Mouse (Mus musculus): ENCODE results near the gene Hoxc11. TPM values are rescaled to one million over a fixed set of nuclear protein-coding genes. Genes with fewer than 3 reads are reported as not detected.

The Hoxc11 gene
- total and polyA plus RNA-seq, 3 experiments = not detected

GRCm38 (mm10) chr15:102965892-102966775 lies 11.9 kb downstream of the Hoxc11 start (continued):
- TF ChIP-seq USF1 (IDR thresholded peaks at IDR 0.05; ENCODE audit: low read depth, low read length) = peak; percentile 95
- TF ChIP-seq TAL1 (IDR thresholded peaks at IDR 0.05; ENCODE audit: low read length) = no peak
- peak; percentile 90 for TF ChIP-seq ZC3H11A (IDR thresholded peaks at IDR 0.05; ENCODE audit: low read depth, low read length)
- TF ChIP-seq MAX (IDR thresholded peaks at IDR 0.05; ENCODE audit: low read length) = peak; percentile 80
- TF ChIP-seq CTCF (IDR thresholded peaks at IDR 0.05 in 2 of 3, conservative IDR thresholded peaks at IDR 0.05 in 1 of 3; ENCODE audit: control insufficient read depth in 1 of 3, insufficient read depth in 1 of 3, low read depth in 2 of 3, low read length in 3 of 3, poor library complexity in 1 of 3, severe bottlenecking in 1 of 3) = peak; percentile 94 to 100 (median 100)

GRCm38 (mm10) chr15:102966776-102967311 lies 12.6 kb downstream of the Hoxc11 start, which contains the start of gene Hoxc10:
TSS of gene Hoxc10 (plus strand) at chr15:102966796.
- peaks cover 12 to 19% of the 10 kb centered on the region in 2 experiments for H3K4me1 ChIP-seq (ENCODE audit: control insufficient read depth in 1 of 2, insufficient read depth in 2 of 2, low read length in 2 of 2)
- H3K4me3 ChIP-seq (ENCODE audit: control insufficient read depth in 1 of 2, insufficient read depth in 1 of 2, low read depth in 2 of 2, low read length in 2 of 2) = peak within 1 kb of the TSS; percentile 84 to 97
- peaks cover 8 to 15% of the 10 kb centered on the region in 2 experiments for H3K27me3 ChIP-seq (ENCODE audit: control insufficient read depth in 1 of 2, insufficient read depth in 2 of 2, low read length in 2 of 2)
- H3K27ac ChIP-seq (ENCODE audit: control insufficient read depth, low read depth, low read length) = peak within 1 kb of the TSS; percentile 82
- H3K36me3 ChIP-seq (ENCODE audit: control insufficient read depth in 1 of 2, insufficient read depth in 2 of 2, low read length in 2 of 2) = peaks cover 0 to 18% of the 10 kb centered on the region in 2 experiments; a peak in 2 of 4 replicates
- peak within 1 kb of the TSS; percentile 93 for H3K9ac ChIP-seq (ENCODE audit: control insufficient read depth, low read depth, low read length, poor library complexity, severe bottlenecking)
- peaks cover 31% of the 10 kb centered on the region for H3K79me2 ChIP-seq (ENCODE audit: control insufficient read depth, insufficient read depth, low read length, poor library complexity)
- no peaks in the 10 kb centered on the region for H3K9me3 ChIP-seq (replicated peaks; ENCODE audit: insufficient read depth, low read length)
- peak; percentile 87 for DNase-seq (ENCODE audit: low read depth, low spot score)
- TF ChIP-seq CHD2 (IDR thresholded peaks at IDR 0.05; ENCODE audit: low read length) (no peak), POLR2A (IDR thresholded peaks at IDR 0.05; ENCODE audit: control insufficient read depth in 1 of 2, insufficient read depth in 1 of 2, low read depth in 1 of 2, low read length in 2 of 2, poor library complexity in 1 of 2) (peak in 1 of 2 experiments; percentile 52; a peak in 1 of 4 replicates), GATA1 (IDR thresholded peaks at IDR 0.05; ENCODE audit: low read depth, low read length) (no peak), MYC (IDR thresholded peaks at IDR 0.05; ENCODE audit: low read depth, low read length) (no peak), RCOR1 (IDR thresholded peaks at IDR 0.05; ENCODE audit: low read depth, low read length) (no peak), GABPA (IDR thresholded peaks at IDR 0.05; ENCODE audit: low read depth, low read length) (no peak), POLR2AphosphoS2 (IDR thresholded peaks at IDR 0.05; ENCODE audit: low read length) (no peak), NELFE (IDR thresholded peaks at IDR 0.05; ENCODE audit: low read depth, low read length) (peak; percentile 19; the same call in 1 of the 2 replicates), BHLHE40 (IDR thresholded peaks at IDR 0.05; ENCODE audit: borderline replicate concordance, low read depth, low read length) (no peak), NRF1 (IDR thresholded peaks at IDR 0.05; ENCODE audit: insufficient read depth, low read depth, low read length, poor library complexity, severe bottlenecking) (no peak; the same call in 1 of the 2 replicates), MYB (IDR thresholded peaks at IDR 0.05; ENCODE audit: low read depth, low read length) (0 out of 2 replicates have a peak, but pooled peaks have one; percentile 6), USF1 (IDR thresholded peaks at IDR 0.05; ENCODE audit: low read depth, low read length) (no peak), ELF1 (IDR thresholded peaks at IDR 0.05; ENCODE audit: low read depth, low read length) (no peak), SIN3A (IDR thresholded peaks at IDR 0.05; ENCODE audit: low read length) (no peak; the same call in 1 of the 2 replicates), SMC3 (IDR thresholded peaks at IDR 0.05; ENCODE audit: low read depth, low read length) (peak; percentile 2; the same call in 1 of the 2 replicates), CTCF (IDR thresholded peaks at IDR 0.05 in 2 of 3, conservative IDR thresholded peaks at IDR 0.05 in 1 of 3; ENCODE audit: control insufficient read depth in 1 of 3, insufficient read depth in 1 of 3, low read depth in 2 of 3, low read length in 3 of 3, poor library complexity in 1 of 3, severe bottlenecking in 1 of 3) (peak in 1 of 3 experiments; percentile 3; a peak in 2 of 6 replicates), KAT2A (conservative IDR thresholded peaks at IDR 0.05; ENCODE audit: low read depth, low read length) (peak; percentile 45; the same call in 1 of the 2 replicates), MEF2A (IDR thresholded peaks at IDR 0.05; ENCODE audit: extremely low read depth, insufficient replicate concordance, low read depth, low read length, poor library complexity, severe bottlenecking) (no peak), USF2 (IDR thresholded peaks at IDR 0.05; ENCODE audit: borderline replicate concordance in 1 of 2, insufficient read depth in 1 of 2, low read depth in 1 of 2, low read length in 2 of 2) (no peak), TAL1 (IDR thresholded peaks at IDR 0.05; ENCODE audit: low read length) (no peak), ETS1 (IDR thresholded peaks at IDR 0.05; ENCODE audit: low read depth, low read length) (no peak), JUND (IDR thresholded peaks at IDR 0.05; ENCODE audit: low read depth, low read length) (no peak), ZMIZ1 (IDR thresholded peaks at IDR 0.05; ENCODE audit: low read depth, low read length) (no peak), E2F4 (IDR thresholded peaks at IDR 0.05; ENCODE audit: borderline replicate concordance, low read depth, low read length) (no peak), MXI1 (IDR thresholded peaks at IDR 0.05; ENCODE audit: low read depth, low read length) (no peak; the same call in none of the 2 replicates), CHD1 (IDR thresholded peaks at IDR 0.05; ENCODE audit: low read depth, low read length) (no peak; the same call in 1 of the 2 replicates), ZKSCAN1 (IDR thresholded peaks at IDR 0.05; ENCODE audit: low read depth, low read length) (no peak), ZNF384 (IDR thresholded peaks at IDR 0.05; ENCODE audit: low read depth, low read length) (no peak; the same call in 1 of the 2 replicates), POLR2AphosphoS5 (IDR thresholded peaks at IDR 0.05; ENCODE audit: borderline replicate concordance, low read depth, low read length) (no peak)
